Mouse (Mus musculus) heart, postnatal 0 days (tissue): ENCODE data around the gene Cited1.
"Not testable (repeated sequence)": the region's sequence is repeated elsewhere in the genome, so short reads cannot be mapped to it uniquely, and the experiment has no call there.

Source experiments
- CTCF ChIP-seq: IDR thresholded peaks from 2 replicates; pipeline ENCODE4 v1.5.1; 2016; ENCODE audit warnings: antibody characterized with exemption, control low read depth, low read depth
- EP300 ChIP-seq: IDR thresholded peaks from 2 replicates; pipeline ENCODE4 v1.6.1; 2016; ENCODE audit warnings: antibody characterized with exemption, low read depth

GRCm38 (mm10) chrX:102215356-102215755 is 36.6 kb downstream of the Cited1 start:
- TF ChIP-seq EP300, result not testable (repeated sequence)
- TF ChIP-seq CTCF, result peak; percentile 27; the same call in 1 of the 2 replicates
